Mouse (Mus musculus) stomach, embryonic 14.5 days (tissue): ENCODE results near the gene AI597479. TPM values are rescaled to one million over a fixed set of nuclear protein-coding genes. Genes with fewer than 3 reads are reported as not detected.

Experiments
- ATAC-seq: fragments of 200-750 bp; cut with Nextera tagmentation; 2 replicates; pipeline ENCODE4 v1.8.0; 2017; ENCODE audit warnings: low read depth, moderate TSS enrichment; ENCODE audit not compliant: insufficient number of reproducible peaks, insufficient read depth, low FRiP score
- H3K27ac ChIP-seq: fragments of 300-500 bp; sonication (generic); 2 replicates; pipeline ENCODE4 v1.5.1; 2014; ENCODE audit warnings: mild to moderate bottlenecking, low read length, moderate library complexity, mixed read lengths
- H3K27me3 ChIP-seq: fragments of 300-500 bp; sonication (generic); 2 replicates; pipeline ENCODE4 v1.6.1; 2014; ENCODE audit warnings: low read length, control low read depth, mixed read lengths; ENCODE audit not compliant: control insufficient read depth, insufficient read depth
- H3K36me3 ChIP-seq: fragments of 300-500 bp; sonication (generic); 2 replicates; pipeline ENCODE4 v1.6.1; 2014; ENCODE audit warnings: mild to moderate bottlenecking, control low read depth, low read length, moderate library complexity, mixed read lengths; ENCODE audit not compliant: control insufficient read depth, insufficient read depth
- H3K4me1 ChIP-seq: fragments of 300-500 bp; sonication (generic); 2 replicates; pipeline ENCODE4 v1.6.1; 2014; ENCODE audit warnings: low read length, control low read depth, mixed read lengths; ENCODE audit not compliant: control insufficient read depth, insufficient read depth
- H3K4me2 ChIP-seq: fragments of 300-500 bp; sonication (generic); replicated peaks from 2 replicates; pipeline ENCODE4 v1.6.1; 2014; ENCODE audit warnings: low read depth, low read length, control low read depth
- H3K4me3 ChIP-seq: fragments of 300-500 bp; sonication (generic); 2 replicates; pipeline ENCODE4 v1.5.1; 2014; ENCODE audit warnings: low read depth, low read length, control low read depth
- H3K9ac ChIP-seq: fragments of 300-500 bp; sonication (generic); replicated peaks from 2 replicates; pipeline ENCODE4 v1.6.1; 2014; ENCODE audit warnings: low read depth, mild to moderate bottlenecking, control low read depth, low read length, moderate library complexity, mixed read lengths
- H3K9me3 ChIP-seq: fragments of 300-500 bp; sonication (generic); 2 replicates; pipeline ENCODE4 v1.6.1; 2016; ENCODE audit warnings: low read depth, low read length, control low read depth; ENCODE audit not compliant: control insufficient read depth
- WGBS: fragments of 180-500 bp; shearing (Covaris S2); extraction: QIAGEN DNeasy Blood & Tissue Kit; methylation state at CpG from one replicate; pipeline ENCODE4 v1.1.7; 2014; 5-methylcytosine and 5-hydroxymethylcytosine counted together
- polyA plus RNA-seq: library from polyadenylated mRNA; unstranded; fragments of >200 nt; fragmentation: Nextera tagmentation; extraction: Ambion mirVana; gene quantifications from 2 replicates; pipeline ENCODE4 v1.2.1, GENCODE M21; 2014

AI597479 gene
- polyA plus RNA-seq, 1 experiment from 2014 or later: 28.5 TPM

GRCm38 (mm10) chr1:43074791-43075190 lies 23.7 kb upstream of the AI597479 start:
- Histone ChIP-seq H3K4me2 (no peak overlapping the region), H3K36me3 (no peaks in the 10 kb centered on the region; the same call in none of the 2 replicates), H3K4me3 (no peak overlapping the region), H3K4me1 (no peaks in the 10 kb centered on the region), H3K9ac (no peak overlapping the region), H3K9me3 (no peaks in the 10 kb centered on the region), H3K27ac (no peak overlapping the region), H3K27me3 (no peaks in the 10 kb centered on the region)
- WGBS: 97% methylated on average over 2 of the region's 2 CpGs
- no peak for ATAC-seq

- no peaks in the 10 kb centered on the region for H3K9me3 ChIP-seq
- no peaks in the 10 kb centered on the region; the same call in 1 of the 2 replicates for H3K36me3 ChIP-seq
- no peaks in the 10 kb centered on the region for H3K27me3 ChIP-seq
- H3K4me1 ChIP-seq: no peaks in the 10 kb centered on the region
- H3K4me2 ChIP-seq: no peak overlapping the region
- H3K4me3 ChIP-seq: no peak overlapping the region
- H3K27ac ChIP-seq: no peak overlapping the region
- no peak for ATAC-seq
- 71% methylated on average over 2 of the region's 2 CpGs for WGBS
- H3K9ac ChIP-seq: no peak overlapping the region
Observed at GRCm38 (mm10) chr1:43078124-43078523, 20.4 kb upstream of the AI597479 start.

- Histone ChIP-seq H3K9me3 (no peaks in the 10 kb centered on the region), H3K27me3 (no peaks in the 10 kb centered on the region), H3K36me3 (no peaks in the 10 kb centered on the region), H3K4me2 (no peak overlapping the region), H3K4me3 (no peak overlapping the region), H3K27ac (no peak overlapping the region), H3K4me1 (no peaks in the 10 kb centered on the region), H3K9ac (no peak overlapping the region)
- ATAC-seq: no peak
- 83% methylated on average over 5 of the region's 5 CpGs for WGBS
Observed at GRCm38 (mm10) chr1:43082946-43083345, 15.6 kb upstream of the AI597479 start.

- 96% methylated on average over 1 of the region's 1 CpGs for WGBS
- H3K27ac ChIP-seq: no peak overlapping the region
- H3K4me2 ChIP-seq: no peak overlapping the region
- no peak overlapping the region for H3K9ac ChIP-seq
- H3K4me1 ChIP-seq: no peaks in the 10 kb centered on the region
- H3K36me3 ChIP-seq: no peaks in the 10 kb centered on the region; the same call in 1 of the 2 replicates
- no peaks in the 10 kb centered on the region for H3K9me3 ChIP-seq
- no peaks in the 10 kb centered on the region for H3K27me3 ChIP-seq
- no peak overlapping the region for H3K4me3 ChIP-seq
- ATAC-seq: no peak
Observed at GRCm38 (mm10) chr1:43090418-43090817, 8.1 kb upstream of the AI597479 start.

- 36% methylated on average over 13 of the region's 13 CpGs for WGBS
- H3K4me1 ChIP-seq: no peaks in the 10 kb centered on the region
Observed at GRCm38 (mm10) chr1:43091306-43092055, 7.0 kb upstream of the AI597479 start.

GRCm38 (mm10) chr1:43092056-43093015 lies 6.2 kb upstream of the AI597479 start:
- no peaks in the 10 kb centered on the region for H3K27me3 ChIP-seq
- WGBS: under 1% methylated on average over 97 of the region's 102 CpGs
- H3K9me3 ChIP-seq: no peaks in the 10 kb centered on the region
- peak overlapping the region; percentile 70 for H3K4me2 ChIP-seq
- ATAC-seq: peak; percentile 90
- no peaks in the 10 kb centered on the region; the same call in 1 of the 2 replicates for H3K36me3 ChIP-seq
- H3K27ac ChIP-seq: peak overlapping the region; percentile 72
- peak overlapping the region; percentile 83 for H3K9ac ChIP-seq
- H3K4me3 ChIP-seq: peak overlapping the region; percentile 70
- no peaks in the 10 kb centered on the region for H3K4me1 ChIP-seq

More at GRCm38 (mm10) chr1:43091306-43092055, 7.0 kb upstream of the AI597479 start:
- peak; percentile 29 for ATAC-seq
- Histone ChIP-seq H3K4me2 (peak overlapping the region; percentile 70), H3K27me3 (no peaks in the 10 kb centered on the region), H3K36me3 (no peaks in the 10 kb centered on the region; the same call in 1 of the 2 replicates), H3K9ac (peak overlapping the region; percentile 83; the same call in 1 of the 2 replicates), H3K9me3 (no peaks in the 10 kb centered on the region), H3K27ac (no peak overlapping the region), H3K4me3 (peak overlapping the region; percentile 70)

- Histone ChIP-seq H3K36me3 (no peaks in the 10 kb centered on the region; the same call in 1 of the 2 replicates), H3K4me1 (no peaks in the 10 kb centered on the region), H3K27me3 (no peaks in the 10 kb centered on the region), H3K4me2 (no peak overlapping the region), H3K9ac (no peak overlapping the region), H3K9me3 (no peaks in the 10 kb centered on the region), H3K27ac (no peak overlapping the region), H3K4me3 (no peak overlapping the region)
- WGBS: 89% methylated on average over 2 of the region's 2 CpGs
- no peak for ATAC-seq
Observed at GRCm38 (mm10) chr1:43094206-43094605, 4.3 kb upstream of the AI597479 start.

- WGBS: 89% methylated on average over 2 of the region's 2 CpGs
- H3K36me3 ChIP-seq: peaks cover 27% of the 10 kb centered on the region; the same call in 1 of the 2 replicates
- ATAC-seq: no peak
Observed at GRCm38 (mm10) chr1:43108729-43109128, 10.2 kb downstream of the AI597479 start.

More at GRCm38 (mm10) chr1:43108729-43109128, 10.2 kb downstream of the AI597479 start:
- no peaks in the 10 kb centered on the region for H3K9me3 ChIP-seq
- no peak overlapping the region for H3K27ac ChIP-seq
- H3K4me2 ChIP-seq: no peak overlapping the region
- H3K4me3 ChIP-seq: no peak overlapping the region
- no peak overlapping the region for H3K9ac ChIP-seq
- no peaks in the 10 kb centered on the region for H3K27me3 ChIP-seq
- H3K4me1 ChIP-seq: no peaks in the 10 kb centered on the region
